Mouse (Mus musculus): ENCODE results near the gene Smim20.

GRCm38 (mm10) chr5:53276470-53277022 lies 9.7 kb downstream of the Smim20 start:
- TF ChIP-seq CTCF (IDR thresholded peaks at IDR 0.05; ENCODE audit: borderline replicate concordance, extremely low read depth, insufficient read depth, insufficient read length): no peak
- TF ChIP-seq POLR2A (IDR thresholded peaks at IDR 0.05; ENCODE audit: borderline replicate concordance, extremely low read depth, insufficient read depth, insufficient read length, poor library complexity, severe bottlenecking): no peak
